Mouse (Mus musculus): ENCODE data around the gene Efl1. TPM values are rescaled to one million over a fixed set of nuclear protein-coding genes. Genes with fewer than 3 reads are reported as not detected.

The Efl1 gene
- polyA plus RNA-seq, 1 experiment from 2014 or later, result 17.3 TPM

GRCm38 (mm10) chr7:82676001-82676400 is 27.6 kb downstream of the Efl1 start:
- no peak overlapping the region for H3K4me3 ChIP-seq (ENCODE audit: low read depth, low read length)
- no peak overlapping the region for H3K9ac ChIP-seq (ENCODE audit: low read depth, low read length)
- no peak overlapping the region for H3K27ac ChIP-seq (ENCODE audit: low read length)
- H3K4me1 ChIP-seq (ENCODE audit: control insufficient read depth, insufficient read depth, low read length), result no peaks in the 10 kb centered on the region
- H3K9me3 ChIP-seq (replicated peaks; ENCODE audit: control insufficient read depth, low read length, poor library complexity, severe bottlenecking), result no peaks in the 10 kb centered on the region
- no peak for ATAC-seq
- 89% methylated on average over 5 of the region's 5 CpGs for WGBS
- no peaks in the 10 kb centered on the region for H3K27me3 ChIP-seq (ENCODE audit: control insufficient read depth, insufficient read depth, low read depth, low read length)
- peaks cover 17% of the 10 kb centered on the region for H3K36me3 ChIP-seq (ENCODE audit: control insufficient read depth, insufficient read depth, low read length)
- no peak overlapping the region for H3K4me2 ChIP-seq (ENCODE audit: low read length)

GRCm38 (mm10) chr7:82676834-82677233 is 28.4 kb downstream of the Efl1 start:
- 88% methylated on average over 6 of the region's 6 CpGs for WGBS
- Histone ChIP-seq H3K27ac (ENCODE audit: low read length) (no peak overlapping the region), H3K36me3 (ENCODE audit: control insufficient read depth, insufficient read depth, low read length) (peaks cover 14% of the 10 kb centered on the region), H3K27me3 (ENCODE audit: control insufficient read depth, insufficient read depth, low read depth, low read length) (no peaks in the 10 kb centered on the region), H3K9ac (ENCODE audit: low read depth, low read length) (no peak overlapping the region), H3K4me1 (ENCODE audit: control insufficient read depth, insufficient read depth, low read length) (no peaks in the 10 kb centered on the region), H3K4me2 (ENCODE audit: low read length) (no peak overlapping the region), H3K4me3 (ENCODE audit: low read depth, low read length) (no peak overlapping the region), H3K9me3 (replicated peaks; ENCODE audit: control insufficient read depth, low read length, poor library complexity, severe bottlenecking) (no peaks in the 10 kb centered on the region)
- ATAC-seq, result 0 out of 2 replicates have a peak, but pooled peaks have one; percentile 39

GRCm38 (mm10) chr7:82679901-82680300 is 31.5 kb downstream of the Efl1 start:
- ATAC-seq, result no peak
- H3K27ac ChIP-seq (ENCODE audit: low read length), result no peak overlapping the region
- 92% methylated on average over 5 of the region's 5 CpGs for WGBS
- H3K4me3 ChIP-seq (ENCODE audit: low read depth, low read length), result no peak overlapping the region
- no peak overlapping the region for H3K9ac ChIP-seq (ENCODE audit: low read depth, low read length)
- no peak overlapping the region for H3K4me2 ChIP-seq (ENCODE audit: low read length)
- H3K4me1 ChIP-seq (ENCODE audit: control insufficient read depth, insufficient read depth, low read length), result no peaks in the 10 kb centered on the region
- H3K9me3 ChIP-seq (replicated peaks; ENCODE audit: control insufficient read depth, low read length, poor library complexity, severe bottlenecking), result no peaks in the 10 kb centered on the region
- H3K27me3 ChIP-seq (ENCODE audit: control insufficient read depth, insufficient read depth, low read depth, low read length), result no peaks in the 10 kb centered on the region
- peaks cover 10% of the 10 kb centered on the region for H3K36me3 ChIP-seq (ENCODE audit: control insufficient read depth, insufficient read depth, low read length)

GRCm38 (mm10) chr7:82688736-82689135 is 40.3 kb downstream of the Efl1 start:
- 41% methylated on average over 3 of the region's 3 CpGs for WGBS
- no peak overlapping the region for H3K9ac ChIP-seq (ENCODE audit: low read depth, low read length)
- H3K27me3 ChIP-seq (ENCODE audit: control insufficient read depth, insufficient read depth, low read depth, low read length), result no peaks in the 10 kb centered on the region
- H3K27ac ChIP-seq (ENCODE audit: low read length), result no peak overlapping the region
- no peak overlapping the region for H3K4me2 ChIP-seq (ENCODE audit: low read length)
- ATAC-seq, result 0 out of 2 replicates have a peak, but pooled peaks have one; percentile 51
- H3K4me3 ChIP-seq (ENCODE audit: low read depth, low read length), result no peak overlapping the region
- no peaks in the 10 kb centered on the region; the same call in 1 of the 2 replicates for H3K4me1 ChIP-seq (ENCODE audit: control insufficient read depth, insufficient read depth, low read length)
- no peaks in the 10 kb centered on the region for H3K9me3 ChIP-seq (replicated peaks; ENCODE audit: control insufficient read depth, low read length, poor library complexity, severe bottlenecking)
- peaks cover 27% of the 10 kb centered on the region for H3K36me3 ChIP-seq (ENCODE audit: control insufficient read depth, insufficient read depth, low read length)

GRCm38 (mm10) chr7:82691021-82691738 is 42.8 kb downstream of the Efl1 start:
- H3K4me3 ChIP-seq (ENCODE audit: low read depth, low read length), result no peak overlapping the region
- no peak overlapping the region for H3K4me2 ChIP-seq (ENCODE audit: low read length)
- H3K4me1 ChIP-seq (ENCODE audit: control insufficient read depth, insufficient read depth, low read length), result no peaks in the 10 kb centered on the region; the same call in 1 of the 2 replicates
- no peaks in the 10 kb centered on the region for H3K27me3 ChIP-seq (ENCODE audit: control insufficient read depth, insufficient read depth, low read depth, low read length)
- H3K9ac ChIP-seq (ENCODE audit: low read depth, low read length), result no peak overlapping the region
- no peak for ATAC-seq
- 92% methylated on average over 6 of the region's 6 CpGs for WGBS
- H3K36me3 ChIP-seq (ENCODE audit: control insufficient read depth, insufficient read depth, low read length), result peaks cover 22% of the 10 kb centered on the region
- no peak overlapping the region for H3K27ac ChIP-seq (ENCODE audit: low read length)
- no peaks in the 10 kb centered on the region for H3K9me3 ChIP-seq (replicated peaks; ENCODE audit: control insufficient read depth, low read length, poor library complexity, severe bottlenecking)

DNA sequence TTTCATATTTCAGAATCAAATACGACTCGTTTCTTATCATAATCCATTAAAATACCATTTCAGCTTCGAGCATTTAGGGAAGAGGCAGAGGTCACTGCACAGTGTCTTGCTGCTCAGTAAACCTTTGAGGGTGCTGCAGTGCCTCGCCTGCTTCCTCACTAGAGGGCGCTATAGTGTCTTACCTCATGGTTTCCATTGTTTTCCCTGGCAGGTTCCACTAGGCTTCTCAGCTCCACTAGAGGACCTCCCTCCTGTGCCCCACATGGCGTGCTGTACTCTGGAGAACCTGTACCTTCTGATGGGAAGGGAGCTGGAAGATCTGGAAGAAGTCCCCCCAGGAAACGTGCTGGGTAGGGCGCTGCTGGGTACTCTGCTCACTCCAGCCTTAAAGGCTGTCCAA is 49.3 kb downstream of the Efl1 start:
- peaks cover 22% of the 10 kb centered on the region for H3K36me3 ChIP-seq (ENCODE audit: control insufficient read depth, insufficient read depth, low read length)
- ATAC-seq, result no peak
- H3K4me1 ChIP-seq (ENCODE audit: control insufficient read depth, insufficient read depth, low read length), result no peaks in the 10 kb centered on the region
- no peaks in the 10 kb centered on the region for H3K27me3 ChIP-seq (ENCODE audit: control insufficient read depth, insufficient read depth, low read depth, low read length)
- H3K27ac ChIP-seq (ENCODE audit: low read length), result no peak overlapping the region
- H3K4me2 ChIP-seq (ENCODE audit: low read length), result no peak overlapping the region
- WGBS, result 80% methylated on average over 8 of the region's 8 CpGs
- no peak overlapping the region for H3K4me3 ChIP-seq (ENCODE audit: low read depth, low read length)
- H3K9me3 ChIP-seq (replicated peaks; ENCODE audit: control insufficient read depth, low read length, poor library complexity, severe bottlenecking), result no peaks in the 10 kb centered on the region
- H3K9ac ChIP-seq (ENCODE audit: low read depth, low read length), result no peak overlapping the region

GRCm38 (mm10) chr7:82698968-82699367 is 50.6 kb downstream of the Efl1 start:
- Histone ChIP-seq H3K4me3 (ENCODE audit: low read depth, low read length) (no peak overlapping the region), H3K27ac (ENCODE audit: low read length) (no peak overlapping the region), H3K4me2 (ENCODE audit: low read length) (no peak overlapping the region), H3K4me1 (ENCODE audit: control insufficient read depth, insufficient read depth, low read length) (no peaks in the 10 kb centered on the region), H3K9me3 (replicated peaks; ENCODE audit: control insufficient read depth, low read length, poor library complexity, severe bottlenecking) (no peaks in the 10 kb centered on the region), H3K36me3 (ENCODE audit: control insufficient read depth, insufficient read depth, low read length) (0 out of 2 replicates have a peak, but pooled peaks cover 12% of the 10 kb centered on the region), H3K27me3 (ENCODE audit: control insufficient read depth, insufficient read depth, low read depth, low read length) (no peaks in the 10 kb centered on the region), H3K9ac (ENCODE audit: low read depth, low read length) (no peak overlapping the region)
- 99% methylated on average over 3 of the region's 3 CpGs for WGBS
- ATAC-seq, result no peak

GRCm38 (mm10) chr7:82702384-82703343 is 54.2 kb downstream of the Efl1 start:
- Histone ChIP-seq H3K4me2 (ENCODE audit: low read length) (no peak overlapping the region), H3K36me3 (ENCODE audit: control insufficient read depth, insufficient read depth, low read length) (peaks cover 9% of the 10 kb centered on the region; the same call in 1 of the 2 replicates), H3K27ac (ENCODE audit: low read length) (no peak overlapping the region), H3K4me3 (ENCODE audit: low read depth, low read length) (no peak overlapping the region), H3K9ac (ENCODE audit: low read depth, low read length) (no peak overlapping the region), H3K9me3 (replicated peaks; ENCODE audit: control insufficient read depth, low read length, poor library complexity, severe bottlenecking) (no peaks in the 10 kb centered on the region), H3K4me1 (ENCODE audit: control insufficient read depth, insufficient read depth, low read length) (no peaks in the 10 kb centered on the region), H3K27me3 (ENCODE audit: control insufficient read depth, insufficient read depth, low read depth, low read length) (no peaks in the 10 kb centered on the region)
- 65% methylated on average over 5 of the region's 5 CpGs for WGBS
- no peak for ATAC-seq

DNA sequence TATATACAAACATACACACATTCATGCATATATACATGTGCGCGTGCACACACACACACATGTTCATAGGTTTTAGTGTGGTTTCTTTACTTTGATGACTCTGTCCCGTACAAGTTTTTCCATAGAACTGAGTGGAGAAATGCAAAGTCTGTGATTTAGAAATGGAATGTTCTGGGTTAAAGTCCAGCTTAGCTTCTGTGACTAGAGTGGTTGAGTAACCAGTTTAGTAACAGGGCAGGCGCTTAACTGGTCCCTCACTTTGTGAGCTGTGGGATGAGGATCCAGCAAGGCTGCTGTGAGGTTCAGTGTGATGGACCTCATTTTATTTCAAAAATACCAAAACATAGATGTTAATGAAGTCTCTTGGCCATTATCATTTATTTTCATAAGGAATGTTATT is 60.8 kb downstream of the Efl1 start:
- no peak overlapping the region for H3K4me3 ChIP-seq (ENCODE audit: low read depth, low read length)
- H3K9me3 ChIP-seq (replicated peaks; ENCODE audit: control insufficient read depth, low read length, poor library complexity, severe bottlenecking), result no peaks in the 10 kb centered on the region
- no peak overlapping the region for H3K4me2 ChIP-seq (ENCODE audit: low read length)
- H3K27me3 ChIP-seq (ENCODE audit: control insufficient read depth, insufficient read depth, low read depth, low read length), result no peaks in the 10 kb centered on the region
- H3K4me1 ChIP-seq (ENCODE audit: control insufficient read depth, insufficient read depth, low read length), result no peaks in the 10 kb centered on the region
- 99% methylated on average over 4 of the region's 4 CpGs for WGBS
- H3K36me3 ChIP-seq (ENCODE audit: control insufficient read depth, insufficient read depth, low read length), result peaks cover 2% of the 10 kb centered on the region; the same call in 1 of the 2 replicates
- no peak overlapping the region for H3K9ac ChIP-seq (ENCODE audit: low read depth, low read length)
- no peak for ATAC-seq
- no peak overlapping the region for H3K27ac ChIP-seq (ENCODE audit: low read length)
